Mouse (Mus musculus) MEL (cell line): Measurements from ENCODE around the gene Spink2. TPM values are rescaled to one million over a fixed set of nuclear protein-coding genes. Genes with fewer than 3 reads are reported as not detected.

Source experiments
- DNase-seq: peaks from one replicate; pipeline ENCODE4 v3.0.0; 2011; ENCODE audit warnings: low read depth, low spot score
- H3K27ac ChIP-seq: 2 replicates; pipeline ENCODE4 v1.5.1; 2012; ENCODE audit warnings: low read depth, mild to moderate bottlenecking, control low read depth, low read length, moderate library complexity; ENCODE audit not compliant: control insufficient read depth
- H3K27me3 ChIP-seq, 2 experiments: fragments of 150-350 bp in 1 of 2; sonication (generic) in 1 of 2; 2 replicates each; pipeline ENCODE4 v1.6.1; 2012; ENCODE audit warnings: low read length in 2 of 2, mild to moderate bottlenecking in 2 of 2, improper control_type of control experiment in 1 of 2, moderate library complexity in 1 of 2; ENCODE audit not compliant: insufficient read depth in 2 of 2, control insufficient read depth in 1 of 2
- H3K36me3 ChIP-seq, 2 experiments: 2 replicates each; pipeline ENCODE4 v1.6.1; 2012 to 2014; ENCODE audit warnings: low read length in 2 of 2, improper control_type of control experiment in 1 of 2, inconsistent platforms in 1 of 2, mild to moderate bottlenecking in 1 of 2; ENCODE audit not compliant: insufficient read depth in 2 of 2, control insufficient read depth in 1 of 2
- H3K4me1 ChIP-seq, 2 experiments: fragments of 150-350 bp in 1 of 2; sonication (generic) in 1 of 2; 2 replicates each; pipeline ENCODE4 v1.6.1; 2012; ENCODE audit warnings: low read length in 2 of 2, improper control_type of control experiment in 1 of 2, mild to moderate bottlenecking in 1 of 2; ENCODE audit not compliant: insufficient read depth in 2 of 2, control insufficient read depth in 1 of 2
- H3K4me3 ChIP-seq, 2 experiments: fragments of 150-350 bp in 1 of 2; sonication (generic) in 1 of 2; 2 replicates each; pipeline ENCODE4 v1.5.1; 2012; ENCODE audit warnings: low read depth in 2 of 2, low read length in 2 of 2, mild to moderate bottlenecking in 2 of 2, moderate library complexity in 2 of 2, control low read depth in 1 of 2, improper control_type of control experiment in 1 of 2; ENCODE audit not compliant: control insufficient read depth in 1 of 2, insufficient read depth in 1 of 2
- H3K79me2 ChIP-seq: 2 replicates; pipeline ENCODE4 v1.6.1; 2012; ENCODE audit warnings: mild to moderate bottlenecking, low read length, moderate library complexity; ENCODE audit not compliant: control insufficient read depth, poor library complexity, insufficient read depth
- H3K9ac ChIP-seq: 2 replicates; pipeline ENCODE4 v1.6.1; 2012; ENCODE audit warnings: low read depth, mild to moderate bottlenecking, control low read depth, low read length, moderate library complexity; ENCODE audit not compliant: control insufficient read depth, poor library complexity, severe bottlenecking
- H3K9me3 ChIP-seq: fragments of 150-350 bp; sonication (generic); replicated peaks from 2 replicates; pipeline ENCODE4 v1.6.1; 2012; ENCODE audit warnings: mild to moderate bottlenecking, low read length, improper control_type of control experiment, moderate library complexity; ENCODE audit not compliant: insufficient read depth
- ETS1 ChIP-seq: IDR thresholded peaks from 2 replicates; pipeline ENCODE4 v1.6.1; 2012; ENCODE audit warnings: low read depth, mild to moderate bottlenecking, inconsistent platforms, low read length, improper control_type of control experiment, moderate library complexity
- HCFC1 ChIP-seq: IDR thresholded peaks from 2 replicates; pipeline ENCODE4 v1.6.1; 2012; ENCODE audit warnings: low read depth, mild to moderate bottlenecking, inconsistent platforms, low read length, improper control_type of control experiment, moderate library complexity
- JUND ChIP-seq: IDR thresholded peaks from 2 replicates; pipeline ENCODE4 v1.6.1; 2011; ENCODE audit warnings: low read depth, mild to moderate bottlenecking, improper control_type of control experiment, low read length
- KAT2A ChIP-seq: conservative IDR thresholded peaks from 2 replicates; pipeline ENCODE4 v1.6.1; 2012; ENCODE audit warnings: low read depth, low read length, improper control_type of control experiment, inconsistent platforms
- MAFK ChIP-seq: IDR thresholded peaks from 2 replicates; pipeline ENCODE4 v1.6.1; 2011; ENCODE audit warnings: low read depth, mild to moderate bottlenecking, low read length, improper control_type of control experiment, borderline replicate concordance
- MAX ChIP-seq: IDR thresholded peaks from 2 replicates; pipeline ENCODE4 v1.6.1; 2011; ENCODE audit warnings: low read length, improper control_type of control experiment
- NELFE ChIP-seq: IDR thresholded peaks from 2 replicates; pipeline ENCODE4 v1.6.1; 2011; ENCODE audit warnings: low read depth, low read length, improper control_type of control experiment
- NRF1 ChIP-seq: IDR thresholded peaks from 2 replicates; pipeline ENCODE4 v1.6.1; 2014; ENCODE audit warnings: low read depth, mild to moderate bottlenecking, inconsistent platforms, low read length, improper control_type of control experiment, moderate library complexity; ENCODE audit not compliant: poor library complexity, insufficient read depth, severe bottlenecking
- POLR2AphosphoS2 ChIP-seq: IDR thresholded peaks from 2 replicates; pipeline ENCODE4 v1.6.1; 2011; ENCODE audit warnings: low read length, improper control_type of control experiment
- SMC3 ChIP-seq: IDR thresholded peaks from 2 replicates; pipeline ENCODE4 v1.6.1; 2011; ENCODE audit warnings: low read depth, low read length, improper control_type of control experiment
- TBP ChIP-seq: IDR thresholded peaks from 2 replicates; pipeline ENCODE4 v1.8.0; 2011; ENCODE audit warnings: low read depth, low read length, improper control_type of control experiment
- USF1 ChIP-seq: IDR thresholded peaks from 2 replicates; pipeline ENCODE4 v1.6.1; 2014; ENCODE audit warnings: low read depth, mild to moderate bottlenecking, inconsistent platforms, low read length, improper control_type of control experiment, moderate library complexity
- ZNF384 ChIP-seq: IDR thresholded peaks from 2 replicates; pipeline ENCODE4 v1.6.1; 2012; ENCODE audit warnings: low read depth, mild to moderate bottlenecking, inconsistent platforms, low read length, improper control_type of control experiment
- polyA plus RNA-seq, 2 experiments: library from polyadenylated mRNA; stranded (reverse) in 1 of 2; unstranded in 1 of 2; fragments of >175 nt in 1 of 2; fragments of >200 nt in 1 of 2; gene quantifications; 2 replicates each; pipeline versions ENCODE4 v1.2.1 to v1.2.4; 2012; ENCODE audit warnings: low replicate concordance in 2 of 2, low read depth in 1 of 2; ENCODE audit not compliant: insufficient read length in 2 of 2, insufficient read depth in 1 of 2, missing spikeins in 1 of 2
- total RNA-seq: library from RNA; depleted of rRNA; stranded (reverse); fragments of 300-350 nt; gene quantifications from 2 replicates; pipeline ENCODE4 v1.2.3, GENCODE M21; 2012

Gene Spink2
- total and polyA plus RNA-seq, 3 experiments: not detected

GRCm38 (mm10) chr5:77245787-77246671 lies 34.8 kb upstream of the Spink2 start:
- H3K4me3 ChIP-seq: no peak overlapping the region
- H3K4me1 ChIP-seq: no peaks in the 10 kb centered on the region
- peaks cover 10 to 12% of the 10 kb centered on the region in 2 experiments for H3K27me3 ChIP-seq
- H3K9me3 ChIP-seq: no peaks in the 10 kb centered on the region
- TF ChIP-seq JUND (no peak), NRF1 (no peak)
- H3K79me2 ChIP-seq: no peaks in the 10 kb centered on the region
- H3K9ac ChIP-seq: no peak overlapping the region
- H3K36me3 ChIP-seq: no peaks in the 10 kb centered on the region
- no peak for DNase-seq
- no peak overlapping the region for H3K27ac ChIP-seq

- DNase-seq: no peak
- TF ChIP-seq HCFC1 (no peak), SMC3 (no peak), POLR2AphosphoS2 (no peak), NELFE (no peak), KAT2A (no peak), MAX (no peak), ETS1 (no peak), NRF1 (no peak), TBP (no peak), USF1 (no peak), MAFK (no peak)
- Histone ChIP-seq H3K4me3 (no peak overlapping the region), H3K4me1 (no peaks in the 10 kb centered on the region), H3K9ac (no peak overlapping the region), H3K27me3 (peaks cover 10 to 12% of the 10 kb centered on the region in 2 experiments), H3K79me2 (no peaks in the 10 kb centered on the region), H3K36me3 (no peaks in the 10 kb centered on the region), H3K27ac (no peak overlapping the region), H3K9me3 (no peaks in the 10 kb centered on the region)
These were observed 34.2 kb upstream of the Spink2 start for GRCm38 (mm10) chr5:77245463-77245786.

GRCm38 (mm10) chr5:77244331-77244987 lies 33.2 kb upstream of the Spink2 start:
- Histone ChIP-seq H3K9me3 (no peaks in the 10 kb centered on the region), H3K9ac (no peak overlapping the region), H3K79me2 (no peaks in the 10 kb centered on the region), H3K4me1 (no peaks in the 10 kb centered on the region), H3K27ac (no peak overlapping the region)
- DNase-seq: no peak
- no peak for TF ChIP-seq ZNF384
- TF ChIP-seq, all 39 proteins: peak for 0
- H3K4me3 ChIP-seq: no peak overlapping the region
- H3K36me3 ChIP-seq: no peaks in the 10 kb centered on the region
- peaks cover 10 to 15% of the 10 kb centered on the region in 2 experiments for H3K27me3 ChIP-seq
